Mouse (Mus musculus) layer of hippocampus, postnatal 25 days (tissue): ENCODE results near the gene Mylk4. TPM values are rescaled to one million over a fixed set of nuclear protein-coding genes. Genes with fewer than 3 reads are reported as not detected.

Source experiments
- DNase-seq, 2 experiments: peaks; one replicate each; pipeline ENCODE4 v3.0.0; 2022; ENCODE audit warnings: mixed read lengths in 2 of 2, low spot score in 1 of 2; ENCODE audit errors: extremely low spot score in 1 of 2
- total RNA-seq, 2 experiments: library from RNA; stranded (reverse); gene quantifications; 2 replicates each; pipeline ENCODE4 v1.2.3; 2021

Gene Mylk4
- under 1 TPM; 0.16 to 0.27 TPM for total RNA-seq

DNA sequence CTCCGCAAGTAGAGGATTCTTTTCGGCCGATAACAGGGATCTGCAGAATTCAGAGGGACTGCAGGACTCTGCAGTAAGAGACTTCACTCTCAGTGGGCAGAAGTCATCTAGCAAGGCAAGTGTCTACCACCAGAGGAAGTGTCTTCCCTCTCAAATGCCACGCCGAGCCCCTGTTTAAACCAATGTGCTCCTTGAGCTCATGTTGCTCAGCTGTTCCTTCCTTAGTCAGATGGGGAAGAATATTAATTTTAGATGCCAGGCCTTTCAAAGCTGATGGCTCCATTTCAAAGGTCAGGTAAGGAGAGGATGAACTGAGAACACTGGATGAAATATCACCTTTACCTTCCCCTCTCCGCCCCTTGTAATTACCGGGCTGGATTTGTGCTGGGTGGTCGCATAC lies at the start of gene Mylk4:
Mylk4 (minus strand) TSS at position 139 of the 400 bp plus-strand sequence.
- DNase-seq: no peak

DNA sequence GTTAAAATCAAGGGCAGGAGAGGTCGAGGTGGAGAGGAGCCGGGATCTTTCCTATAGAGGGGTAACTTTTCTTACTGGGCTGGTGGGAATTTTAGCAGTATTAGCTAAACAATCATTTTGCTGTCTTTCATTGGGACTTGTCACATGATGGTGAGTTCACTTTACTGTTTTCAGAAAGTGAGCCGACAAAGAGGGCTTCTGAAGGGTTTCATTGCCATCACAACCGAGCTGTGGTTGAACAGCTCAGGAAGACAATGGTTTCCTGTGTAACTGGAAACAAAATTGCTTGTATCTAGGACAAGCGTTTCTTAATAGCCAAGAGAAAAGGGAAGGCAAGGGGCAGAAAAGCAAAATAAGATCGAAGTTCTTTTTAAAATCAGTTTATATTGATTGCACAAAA lies 49.5 kb upstream of the Mylk4 start:
- DNase-seq: no peak

DNA sequence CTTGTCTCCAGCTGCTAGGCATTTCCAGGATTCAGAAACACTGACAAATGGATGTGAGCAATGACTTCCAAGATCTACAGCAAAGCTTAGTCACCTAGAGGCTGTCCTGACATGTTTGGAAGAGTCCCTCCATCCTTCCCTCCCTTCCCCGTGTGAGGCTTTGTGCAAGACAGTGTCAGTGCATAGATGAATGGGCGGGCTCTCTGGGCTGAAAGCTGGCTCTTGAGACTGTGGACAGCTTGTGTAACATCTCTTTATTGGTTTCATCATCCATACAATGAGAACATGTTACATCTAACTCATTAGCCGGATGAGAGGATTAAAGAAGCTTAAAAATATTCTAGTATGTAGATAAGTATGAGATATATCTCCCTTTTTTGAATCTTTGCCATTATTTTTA lies 49.0 kb upstream of the Mylk4 start:
- DNase-seq: no peak

DNA sequence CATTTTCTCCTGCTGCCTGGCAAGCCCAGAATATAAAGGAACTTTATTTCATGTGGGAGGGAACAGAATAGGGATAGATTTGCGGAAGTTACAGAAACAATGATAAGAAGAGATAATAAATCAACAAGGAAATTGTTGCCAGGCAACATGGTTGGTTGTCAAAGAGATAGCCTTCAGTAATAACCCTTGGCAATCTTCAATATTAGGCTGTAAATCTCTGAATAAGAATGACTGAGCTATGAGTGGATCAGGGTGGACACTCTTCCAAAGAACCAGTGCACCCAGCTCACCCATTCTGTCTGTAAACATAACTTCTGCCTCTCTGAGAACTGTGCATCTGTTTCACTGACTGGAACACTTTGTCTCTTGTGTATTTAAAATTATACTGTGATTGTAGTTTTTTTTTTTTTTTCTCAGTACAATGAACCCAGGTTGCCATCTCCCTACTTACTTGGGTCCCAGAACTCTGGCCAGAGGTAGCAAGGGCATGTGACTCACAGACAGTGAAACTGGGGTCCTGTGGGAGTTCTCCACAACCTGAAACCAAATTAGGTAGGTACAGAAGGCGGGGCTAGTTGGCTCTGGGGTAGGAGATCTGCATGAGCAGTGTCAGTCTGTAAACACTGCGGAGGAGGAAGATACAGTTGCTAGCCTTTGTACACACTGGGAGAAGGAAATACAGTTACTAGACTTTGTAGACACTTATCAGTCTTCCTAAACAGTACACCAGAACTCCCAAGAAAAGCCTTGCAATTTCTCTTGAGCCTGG lies 47.9 kb upstream of the Mylk4 start:
- no peak for DNase-seq

DNA sequence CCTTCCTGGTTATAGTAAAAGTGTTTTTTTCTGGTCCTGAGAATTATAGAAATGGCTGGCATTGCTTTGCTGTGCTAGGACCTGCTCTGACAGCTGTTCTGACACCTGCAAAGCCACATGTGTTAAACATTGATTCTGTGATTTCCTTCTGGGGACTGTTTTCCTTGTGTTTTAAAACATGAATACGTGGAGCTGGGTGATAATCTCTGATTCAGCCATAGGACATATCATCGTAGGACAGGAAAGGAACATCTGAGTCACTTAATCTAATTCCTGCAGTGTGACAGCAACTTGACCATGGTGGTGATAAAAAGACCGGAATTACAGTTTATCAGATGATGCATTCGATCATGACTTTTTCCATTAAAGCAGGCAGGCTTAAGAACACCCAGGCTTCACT lies 45.1 kb upstream of the Mylk4 start:
- no peak for DNase-seq

DNA sequence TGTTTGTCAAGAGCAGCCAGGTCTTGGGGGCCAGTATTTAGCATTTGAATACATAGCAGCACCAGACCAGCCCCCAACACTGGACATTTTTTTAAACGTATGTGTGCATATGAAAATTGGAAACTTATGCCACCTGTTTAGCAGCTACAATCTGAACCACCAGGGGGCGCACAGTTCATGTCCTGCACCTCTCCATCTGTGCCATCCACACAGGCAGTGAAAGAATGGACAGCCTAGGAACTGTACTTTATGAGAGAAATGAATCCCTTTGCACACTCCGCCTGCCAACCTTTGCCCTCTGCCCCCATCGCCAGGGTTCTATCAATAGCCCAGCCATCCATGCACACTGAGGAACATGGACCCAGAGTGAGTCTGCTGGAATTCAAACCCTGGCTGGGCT lies 44.2 kb upstream of the Mylk4 start:
- DNase-seq: peak in 1 of 2 experiments; percentile 73

DNA sequence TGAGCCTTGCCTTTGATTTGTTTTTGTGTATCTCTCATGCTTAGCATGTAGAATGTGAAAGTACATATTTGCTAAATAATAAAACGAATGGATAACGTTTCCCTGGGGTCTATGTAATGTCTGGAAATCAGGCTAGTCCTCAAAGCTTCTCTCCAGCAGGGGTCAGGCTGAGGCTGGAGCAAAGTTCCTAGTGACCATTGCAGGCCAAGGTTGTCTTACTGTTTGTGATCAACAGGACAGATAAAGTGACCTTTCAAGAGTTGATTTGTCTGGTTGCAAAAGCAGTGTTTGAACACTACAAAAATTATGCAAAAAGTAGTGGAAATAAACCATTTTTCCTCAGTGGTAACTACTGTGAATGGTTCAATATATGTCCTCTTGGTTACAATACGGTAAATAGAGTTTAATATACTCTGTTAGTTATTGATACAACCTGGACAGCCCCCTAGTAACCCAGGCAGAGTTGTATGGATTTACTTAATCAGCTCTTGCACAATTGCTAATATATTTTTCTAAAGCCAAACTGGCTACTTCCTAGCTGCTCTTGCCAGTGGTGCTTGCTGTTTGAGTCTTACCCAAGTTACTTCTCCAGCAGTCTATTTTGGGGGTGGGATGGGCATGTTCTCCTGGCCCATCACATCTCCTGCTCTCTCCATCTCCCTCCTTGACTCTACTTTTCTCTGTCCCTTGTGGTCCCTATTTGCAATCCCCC lies 43.5 kb upstream of the Mylk4 start:
- DNase-seq: no peak

DNA sequence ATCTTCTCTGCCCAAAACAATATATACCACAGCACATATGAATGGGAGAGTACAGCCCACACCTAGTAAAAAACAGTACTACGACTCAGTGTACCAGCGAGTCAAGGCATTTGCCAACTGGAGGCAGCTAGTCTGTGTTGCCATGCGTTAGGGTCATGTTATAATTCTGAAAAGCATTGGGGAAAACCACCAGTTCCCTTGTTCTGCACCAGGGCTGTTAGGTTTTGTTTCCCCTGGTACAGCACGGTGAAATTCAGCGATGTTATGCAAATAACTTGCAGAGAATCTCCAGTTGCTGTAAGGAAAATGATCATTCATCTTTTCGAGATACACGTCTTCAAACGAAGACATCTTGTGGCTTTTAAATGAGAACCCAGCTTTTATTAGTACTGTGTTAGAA lies 41.8 kb upstream of the Mylk4 start:
- DNase-seq: no peak

DNA sequence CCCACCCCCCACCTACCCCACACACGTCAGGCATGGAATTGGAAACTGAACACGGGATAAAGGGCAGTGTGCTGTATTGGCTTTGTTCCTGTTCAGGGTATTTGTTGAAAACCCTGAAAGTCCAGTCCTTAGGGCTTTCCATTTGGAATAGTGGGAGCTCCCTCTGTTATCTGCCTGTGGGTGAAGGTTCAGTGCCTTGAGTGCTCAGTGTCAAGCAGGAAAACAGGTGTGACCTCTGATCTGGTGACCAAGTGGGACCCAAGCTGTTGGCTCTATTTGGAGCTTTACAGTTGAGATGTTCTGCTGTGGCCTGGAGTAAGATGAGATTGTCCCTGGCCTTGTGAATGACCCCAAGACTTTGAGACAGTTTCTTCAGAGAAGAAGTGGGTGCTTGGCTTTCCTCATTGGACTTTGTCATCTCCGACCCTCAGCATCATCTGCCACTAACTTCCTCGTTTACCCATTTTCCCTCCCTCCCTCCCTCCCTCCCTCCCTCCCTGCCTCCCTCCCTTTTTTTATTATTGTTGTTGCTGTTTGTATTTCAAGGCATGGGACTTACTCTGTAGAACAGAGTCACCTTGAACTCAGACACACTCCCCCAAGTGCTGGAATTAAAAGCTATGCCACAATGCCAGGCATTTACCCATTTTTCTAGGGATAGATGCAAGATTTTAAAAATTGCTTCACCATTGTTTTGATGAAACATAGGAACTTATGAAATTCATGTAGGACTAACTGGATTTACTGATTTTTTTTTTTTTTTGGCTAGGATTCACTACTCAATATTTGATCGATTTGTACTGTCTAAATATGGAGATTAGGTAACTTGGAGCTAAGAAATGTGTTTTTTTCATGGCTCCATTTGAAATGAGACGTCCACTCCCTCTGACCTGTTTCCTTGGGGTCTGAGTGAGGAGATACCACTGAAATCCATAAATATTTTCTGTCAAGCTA lies 40.9 kb upstream of the Mylk4 start:
- DNase-seq: no peak

DNA sequence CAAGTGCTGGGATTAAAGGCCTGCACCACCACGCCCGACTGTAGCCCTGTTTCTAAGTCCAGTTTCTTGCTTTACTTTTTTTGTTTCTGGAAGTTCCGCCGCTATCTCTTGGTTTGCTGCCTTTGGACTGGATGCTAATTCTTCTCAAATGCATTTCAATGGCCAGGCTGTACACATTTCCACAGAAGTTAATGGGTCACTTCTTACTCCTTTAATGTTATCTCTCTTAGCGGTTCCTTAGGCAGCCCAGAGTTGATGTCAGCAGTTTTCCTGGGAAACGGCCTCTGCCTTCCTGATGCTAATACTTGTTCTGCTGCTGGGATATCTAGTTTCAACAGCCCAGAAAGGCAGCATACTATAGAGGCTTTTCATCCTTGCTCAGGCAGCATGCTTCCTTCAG lies 39.4 kb upstream of the Mylk4 start:
- DNase-seq: no peak

DNA sequence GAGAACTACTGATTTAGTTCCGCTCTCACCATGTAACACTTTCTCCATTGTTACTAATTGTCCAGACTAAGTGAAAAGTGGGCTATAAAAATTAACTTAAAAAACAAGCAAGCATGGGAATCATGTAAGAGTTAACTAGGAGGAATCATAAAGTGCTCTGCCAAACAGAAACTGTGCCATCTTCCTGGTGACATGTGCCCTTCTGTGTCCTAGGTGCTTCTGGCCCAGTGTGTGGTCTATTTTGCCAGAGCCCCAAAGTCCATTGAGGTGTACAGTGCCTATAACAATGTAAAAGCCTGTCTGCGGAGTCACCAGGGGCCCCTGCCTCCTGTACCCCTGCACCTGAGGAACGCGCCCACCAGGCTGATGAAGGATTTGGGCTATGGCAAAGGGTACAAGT lies 37.9 kb upstream of the Mylk4 start:
- no peak for DNase-seq

DNA sequence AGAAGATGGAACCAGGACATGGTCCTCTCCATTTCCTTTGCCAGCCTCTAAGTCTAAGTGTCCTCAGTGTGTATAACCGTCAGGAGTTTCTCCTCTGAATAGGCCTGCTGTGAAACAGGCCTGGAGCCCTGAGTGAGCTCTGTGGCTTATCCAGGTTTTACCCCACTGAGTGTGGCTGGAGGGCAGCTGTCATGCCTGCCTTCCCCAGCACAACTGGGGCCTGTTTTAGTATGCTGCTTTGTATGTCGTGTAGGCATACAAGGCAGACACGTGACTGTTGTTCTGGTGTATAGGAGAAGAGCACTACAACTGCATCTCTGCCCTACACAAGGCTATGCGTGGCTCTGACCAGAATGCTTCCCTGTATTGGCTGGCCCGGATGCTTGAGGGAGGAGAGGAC lies 36.2 kb upstream of the Mylk4 start:
- DNase-seq: no peak

DNA sequence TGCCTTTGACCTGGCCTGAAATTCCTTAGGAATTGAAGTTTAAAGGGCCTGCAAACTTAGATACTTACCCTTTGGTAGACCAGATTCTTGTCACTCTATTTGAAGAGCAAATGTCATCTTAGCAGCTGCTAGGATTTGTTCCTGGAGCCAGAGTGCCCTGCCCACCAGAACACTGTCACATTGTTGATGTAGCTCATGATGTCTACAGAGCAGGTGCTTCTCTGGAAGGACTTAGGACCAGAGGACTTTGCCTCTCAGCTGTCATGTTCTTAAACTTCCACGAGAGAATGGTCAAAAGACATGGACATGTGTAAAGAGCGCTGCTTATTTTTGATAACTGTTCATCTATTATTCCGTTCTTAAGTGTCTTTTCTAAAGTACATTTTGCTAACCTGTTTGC lies 35.5 kb upstream of the Mylk4 start:
- DNase-seq: no peak

DNA sequence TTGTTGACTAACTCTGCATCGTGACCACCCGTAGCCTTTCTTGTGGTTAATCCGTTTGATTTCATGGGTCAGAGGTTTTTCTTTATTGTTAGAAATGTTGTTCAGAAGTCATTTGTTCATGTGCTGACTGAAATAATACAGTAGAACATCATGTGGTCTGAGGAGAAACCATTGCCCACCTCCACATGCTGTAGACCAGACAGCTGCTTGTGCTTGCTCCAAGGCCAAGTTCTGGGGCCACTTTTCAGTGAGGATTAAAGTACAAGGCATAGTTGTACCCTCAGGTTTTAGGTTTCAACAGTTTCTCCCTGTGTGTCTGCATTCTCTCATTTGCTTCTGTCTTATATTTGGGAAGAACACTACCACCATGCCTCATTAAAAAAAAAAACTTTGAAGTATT lies 23.9 kb upstream of the Mylk4 start:
- no peak for DNase-seq

DNA sequence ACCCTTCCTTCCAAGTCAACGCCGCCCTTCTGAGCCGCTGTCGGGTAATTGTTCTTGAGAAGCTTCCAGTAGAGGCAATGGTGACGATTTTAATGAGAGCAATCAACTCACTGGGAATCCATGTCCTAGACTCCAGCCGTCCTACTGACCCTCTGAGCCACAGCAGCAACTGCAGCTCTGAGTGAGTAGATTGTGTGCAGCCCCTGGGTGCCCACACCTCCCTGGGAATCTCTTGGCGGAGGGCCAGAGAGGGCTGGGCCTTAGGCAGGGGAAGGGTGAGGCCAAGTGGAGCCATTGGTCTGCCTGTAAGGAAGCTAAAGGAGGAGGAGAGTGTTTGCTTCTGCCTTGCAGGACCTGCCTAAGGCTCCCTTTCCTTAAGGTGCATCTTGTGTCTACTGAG lies 23.1 kb upstream of the Mylk4 start:
- no peak for DNase-seq

DNA sequence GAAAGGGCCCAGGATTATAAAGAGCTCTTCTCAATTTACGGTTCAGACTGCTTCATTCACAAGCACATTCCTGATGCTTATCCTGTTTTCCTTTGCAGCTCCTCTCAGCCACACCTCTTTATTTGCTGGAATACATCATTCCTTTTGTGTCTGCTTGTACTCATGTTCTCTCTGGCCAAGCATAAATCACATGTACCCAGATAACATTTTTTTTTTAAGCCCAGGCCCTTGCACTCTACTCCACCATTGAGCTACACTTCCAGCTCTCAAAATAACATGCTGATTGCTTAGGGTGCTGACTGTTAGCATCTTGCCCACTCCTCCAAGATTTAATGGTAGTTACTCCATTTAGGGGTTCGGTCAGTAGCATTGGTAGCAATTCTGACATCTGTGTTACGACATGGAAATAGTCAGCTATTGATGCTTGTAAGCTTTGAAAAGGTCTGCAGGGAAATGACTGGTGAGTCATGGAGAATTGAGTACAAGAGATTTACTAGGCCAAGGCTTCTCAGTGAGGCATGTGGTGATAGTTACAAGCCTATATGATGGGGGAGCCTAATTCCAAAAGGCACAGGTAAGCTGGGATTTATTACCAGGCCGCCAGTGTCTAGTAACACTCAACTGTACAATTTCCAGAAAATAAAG lies 20.1 kb upstream of the Mylk4 start:
- DNase-seq: no peak

DNA sequence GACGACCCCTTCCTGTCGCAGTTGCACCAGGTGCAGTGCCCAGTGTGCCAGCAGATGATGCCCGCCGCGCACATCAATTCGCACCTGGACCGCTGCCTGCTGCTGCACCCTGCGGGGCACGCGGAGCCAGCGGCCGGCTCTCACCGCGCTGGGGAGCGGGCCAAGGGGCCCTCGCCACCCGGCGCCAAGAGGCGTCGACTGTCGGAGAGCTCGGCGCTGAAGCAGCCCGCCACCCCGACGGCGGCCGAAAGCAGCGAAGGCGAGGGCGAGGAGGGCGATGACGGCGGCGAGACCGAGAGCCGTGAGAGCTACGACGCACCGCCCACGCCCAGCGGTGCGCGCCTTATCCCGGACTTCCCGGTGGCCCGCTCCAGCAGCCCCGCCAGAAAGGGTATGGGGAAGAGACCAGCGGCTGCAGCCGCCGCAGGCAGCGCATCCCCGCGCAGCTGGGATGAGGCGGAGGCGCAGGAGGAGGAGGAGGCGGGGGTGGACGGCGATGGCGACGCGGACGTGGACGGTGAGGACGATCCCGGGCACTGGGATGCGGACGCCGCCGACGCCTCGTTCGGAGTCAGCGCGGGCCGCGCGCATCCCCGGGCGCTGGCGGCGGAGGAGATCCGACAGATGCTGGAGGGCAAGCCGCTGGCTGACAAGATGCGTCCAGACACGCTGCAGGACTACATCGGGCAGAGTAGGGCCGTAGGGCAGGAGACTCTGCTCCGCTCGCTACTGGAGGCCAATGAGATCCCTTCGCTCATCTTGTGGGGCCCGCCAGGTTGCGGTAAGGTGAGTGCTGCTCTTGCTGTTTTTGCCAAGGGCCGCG lies 18.7 kb upstream of the Mylk4 start, which contains the start of gene D930007J09Rik:
D930007J09Rik (minus strand) TSS at position 591 of the 823 bp plus-strand sequence.
- DNase-seq: peak; percentile 39 to 54

DNA sequence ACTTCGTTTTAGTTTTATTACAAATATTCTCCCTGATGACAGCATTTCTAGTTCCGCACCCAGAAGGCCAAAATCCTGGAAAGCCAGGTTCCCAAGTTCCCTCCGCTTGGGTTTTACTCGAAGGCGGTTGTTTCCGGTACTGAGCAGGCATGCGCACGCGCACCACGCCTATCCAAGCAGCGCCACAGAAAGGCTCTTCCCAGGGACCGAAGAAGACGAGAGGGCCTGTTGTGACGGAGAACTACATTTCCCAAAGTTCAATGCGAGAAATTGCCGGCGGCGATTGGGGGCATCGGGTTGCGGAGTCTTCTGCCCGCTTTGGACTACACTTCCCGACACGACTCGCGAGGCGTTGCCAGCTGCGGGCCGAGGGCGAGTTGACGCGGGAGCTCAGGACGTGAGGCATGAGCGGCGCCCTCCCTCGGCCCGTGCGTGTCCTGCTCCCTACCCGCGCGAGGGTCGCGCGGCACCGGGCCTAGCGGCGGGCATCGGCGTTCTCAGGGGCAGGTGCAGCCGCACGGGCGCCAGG lies 18.0 kb upstream of the Mylk4 start, which contains the start of gene Wrnip1:
Wrnip1 (plus strand) TSS at position 346 of the 529 bp plus-strand sequence.
- DNase-seq: peak; percentile 83 to 94

DNA sequence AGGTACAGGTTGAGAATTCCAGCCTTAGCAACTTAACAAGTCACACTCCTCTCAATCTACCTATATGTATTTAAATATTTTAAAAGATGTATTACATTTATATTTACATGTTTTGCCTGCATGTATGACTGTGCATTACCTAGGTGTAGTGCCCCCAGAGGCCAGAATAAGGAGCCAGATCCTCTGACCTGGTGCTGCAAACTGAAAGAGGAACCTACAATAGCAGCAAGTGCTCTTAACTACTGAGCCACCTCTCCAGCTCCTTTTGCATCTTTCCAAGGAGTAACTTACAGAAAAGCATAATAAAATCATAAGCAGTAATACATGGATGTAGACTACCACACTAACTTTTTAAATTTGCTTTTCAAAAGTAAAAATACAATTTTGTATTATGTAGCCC lies 17.1 kb upstream of the Mylk4 start:
- DNase-seq: no peak
